12 mouse cellular contexts compared by ENCODE assay signal in genomic region chr2:129221097-129221632, GRCm38 (mm10).
"Had no signal": no experiment of that assay in that cellular context is flagged by ENCODE, and none has a peak within 500 bp of the region (broad histone marks: within the 10 kb centered on the region; RNA-seq: fewer than 3 reads in every experiment).

No protein-coding gene starts in this region.

- H3K9me3 ChIP-seq: intestine, embryonic 15.5 days; limb, embryonic 15.5 days; lung, embryonic 15.5 days; midbrain, embryonic 10.5 days; neural tube, embryonic 15.5 days had no signal

- ATAC-seq: intestine, embryonic 15.5 days had no signal

- H3K4me1 ChIP-seq: intestine, embryonic 15.5 days; lung, embryonic 15.5 days; midbrain, embryonic 10.5 days; neural tube, embryonic 15.5 days had no signal

- DNase-seq: kidney, adult 18-20 months; lung, postnatal 14 days; midbrain, embryonic 14.5 days; thymus, adult 2 months; thymus, postnatal 25 days had no signal

- H3K36me3 ChIP-seq: intestine, embryonic 15.5 days; limb, embryonic 15.5 days; lung, embryonic 15.5 days; midbrain, embryonic 10.5 days; neural tube, embryonic 15.5 days had no signal

- H3K9ac ChIP-seq: intestine, embryonic 15.5 days; limb, embryonic 15.5 days; lung, embryonic 15.5 days; neural tube, embryonic 15.5 days had no signal

- H3K4me2 ChIP-seq: intestine, embryonic 15.5 days; limb, embryonic 15.5 days; lung, embryonic 15.5 days; neural tube, embryonic 15.5 days had no signal

- H3K27ac ChIP-seq: intestine, embryonic 15.5 days; left cerebral cortex, adult 2 months; limb, embryonic 15.5 days; lung, embryonic 15.5 days; midbrain, embryonic 10.5 days; neural tube, embryonic 15.5 days had no signal

- H3K4me3 ChIP-seq: intestine, embryonic 15.5 days; left cerebral cortex, adult 2 months; limb, embryonic 15.5 days; lung, embryonic 15.5 days; midbrain, embryonic 10.5 days; myocyte; neural tube, embryonic 15.5 days had no signal

- H3K27me3 ChIP-seq: intestine, embryonic 15.5 days; limb, embryonic 15.5 days; lung, embryonic 15.5 days; neural tube, embryonic 15.5 days had no signal
